Mouse (Mus musculus): ENCODE results near the gene Tgfbi. TPM values are rescaled to one million over a fixed set of nuclear protein-coding genes. Genes with fewer than 3 reads are reported as not detected.

The Tgfbi gene
- polyA plus RNA-seq, 1 experiment from 2014 or later = 183 TPM

DNA sequence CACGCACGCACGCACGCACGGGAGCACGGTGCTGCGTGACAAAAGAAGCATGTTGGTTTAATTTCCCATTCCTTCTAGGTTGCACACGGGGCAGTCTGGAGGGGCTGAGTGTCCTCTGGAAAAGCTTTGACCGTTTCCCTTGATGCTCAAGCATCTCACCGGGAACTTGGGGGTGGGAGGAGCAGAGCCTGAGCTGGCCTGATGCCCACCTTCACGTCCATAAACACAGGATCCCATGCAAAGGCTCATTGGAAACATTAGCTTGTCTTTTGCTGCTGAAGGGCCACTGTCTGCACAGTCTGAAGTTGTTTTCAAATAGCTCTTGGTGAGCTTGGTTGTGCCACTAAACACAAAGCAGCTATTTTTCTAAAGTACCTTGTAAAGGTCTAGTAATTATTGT, 2.6 kb upstream of the Tgfbi start:
- H3K4me2 ChIP-seq (ENCODE audit: low read depth, low read length) = no peak overlapping the region
- no peak for ATAC-seq (ENCODE audit: low read depth)
- peak overlapping the region; percentile 58 for H3K27ac ChIP-seq (ENCODE audit: low read length)
- peaks cover 25% of the 10 kb centered on the region for H3K4me1 ChIP-seq (replicated peaks; ENCODE audit: control insufficient read depth, insufficient read depth, low read length)
- no peak overlapping the region for H3K4me3 ChIP-seq (ENCODE audit: low read length)
- H3K9me3 ChIP-seq (ENCODE audit: control insufficient read depth, low read length) = no peaks in the 10 kb centered on the region
- H3K36me3 ChIP-seq (ENCODE audit: control insufficient read depth, insufficient read depth, low read length) = no peaks in the 10 kb centered on the region
- no peaks in the 10 kb centered on the region for H3K27me3 ChIP-seq (ENCODE audit: control insufficient read depth, insufficient read depth, low read depth, low read length)
- no peak overlapping the region for H3K9ac ChIP-seq (ENCODE audit: low read length)
- WGBS = 53% methylated on average over 11 of the region's 11 CpGs

DNA sequence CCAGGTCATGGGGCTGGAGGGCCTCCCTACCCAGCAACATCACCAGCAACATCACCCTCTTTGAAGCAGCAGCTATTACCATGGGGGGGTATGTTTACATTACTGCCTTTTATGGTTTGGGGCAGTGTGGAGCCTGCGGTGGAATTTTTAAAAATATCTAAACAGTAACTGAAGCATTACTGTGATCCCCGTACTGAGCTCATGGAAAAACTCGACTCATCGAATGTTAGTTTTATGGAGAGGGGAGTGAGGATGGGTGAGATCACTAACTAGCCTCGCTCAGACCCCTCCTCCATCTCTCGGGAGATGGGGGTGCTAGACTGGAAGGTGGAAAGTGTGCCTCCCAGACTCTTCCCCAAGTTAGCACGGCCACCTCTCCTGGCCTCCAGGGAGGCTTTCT, 2.1 kb upstream of the Tgfbi start:
- Histone ChIP-seq H3K27me3 (ENCODE audit: control insufficient read depth, insufficient read depth, low read depth, low read length) (no peaks in the 10 kb centered on the region), H3K4me2 (ENCODE audit: low read depth, low read length) (no peak overlapping the region), H3K9ac (ENCODE audit: low read length) (no peak overlapping the region), H3K9me3 (ENCODE audit: control insufficient read depth, low read length) (no peaks in the 10 kb centered on the region), H3K4me1 (replicated peaks; ENCODE audit: control insufficient read depth, insufficient read depth, low read length) (peaks cover 26% of the 10 kb centered on the region), H3K4me3 (ENCODE audit: low read length) (no peak overlapping the region), H3K27ac (ENCODE audit: low read length) (peak overlapping the region; percentile 58), H3K36me3 (ENCODE audit: control insufficient read depth, insufficient read depth, low read length) (no peaks in the 10 kb centered on the region)
- 8% methylated on average over 7 of the region's 7 CpGs for WGBS
- peak; percentile 52 for ATAC-seq (ENCODE audit: low read depth)

DNA sequence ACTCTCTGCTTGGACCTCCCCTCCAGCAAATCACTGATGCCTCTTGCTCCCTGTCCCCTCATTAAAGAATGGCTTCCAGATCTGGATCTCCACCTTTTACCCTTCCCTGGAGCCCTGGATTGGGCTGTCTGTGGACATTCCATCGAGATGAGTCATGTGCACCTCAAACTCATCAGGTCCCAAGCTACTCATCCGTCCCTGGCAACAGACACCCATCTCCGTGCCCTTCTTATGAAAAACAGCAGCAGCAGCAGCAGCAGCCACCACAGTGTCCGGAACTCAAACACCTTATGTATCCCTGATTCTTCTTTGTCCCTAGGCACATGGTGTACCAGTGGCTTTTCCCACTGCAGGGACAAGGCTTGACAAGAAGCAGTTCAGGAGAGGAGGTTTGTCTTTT, 1.5 kb upstream of the Tgfbi start:
- ATAC-seq (ENCODE audit: low read depth) = no peak
- H3K9me3 ChIP-seq (ENCODE audit: control insufficient read depth, low read length) = no peaks in the 10 kb centered on the region
- H3K4me1 ChIP-seq (replicated peaks; ENCODE audit: control insufficient read depth, insufficient read depth, low read length) = peaks cover 33% of the 10 kb centered on the region
- H3K27ac ChIP-seq (ENCODE audit: low read length) = peak overlapping the region; percentile 56
- no peak overlapping the region for H3K4me3 ChIP-seq (ENCODE audit: low read length)
- WGBS = 64% methylated on average over 4 of the region's 4 CpGs
- no peaks in the 10 kb centered on the region for H3K36me3 ChIP-seq (ENCODE audit: control insufficient read depth, insufficient read depth, low read length)
- H3K9ac ChIP-seq (ENCODE audit: low read length) = no peak overlapping the region
- H3K27me3 ChIP-seq (ENCODE audit: control insufficient read depth, insufficient read depth, low read depth, low read length) = no peaks in the 10 kb centered on the region
- H3K4me2 ChIP-seq (ENCODE audit: low read depth, low read length) = no peak overlapping the region

DNA sequence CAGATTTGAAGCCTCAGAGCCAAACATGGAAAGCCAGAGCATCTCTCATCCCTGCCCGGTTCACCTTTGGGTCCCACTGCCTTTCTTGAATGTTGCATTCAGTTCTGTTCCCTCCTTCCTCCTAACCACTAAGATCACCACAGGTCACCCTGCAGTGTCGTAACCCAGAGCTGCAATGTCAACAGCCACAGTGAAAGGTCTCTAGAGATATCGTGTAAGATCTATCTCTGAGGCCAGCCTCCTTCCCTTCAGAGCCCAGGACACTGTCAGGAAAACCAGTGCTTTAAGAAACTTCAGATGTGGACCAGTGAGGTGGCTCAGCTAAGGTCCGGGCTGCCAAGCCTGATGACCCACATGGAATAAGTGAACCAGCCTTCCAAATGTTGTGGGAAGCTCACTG, 1.8 kb downstream of the Tgfbi start:
- no peaks in the 10 kb centered on the region for H3K36me3 ChIP-seq (ENCODE audit: control insufficient read depth, insufficient read depth, low read length)
- peak overlapping the region; percentile 81 for H3K9ac ChIP-seq (ENCODE audit: low read length)
- H3K4me2 ChIP-seq (ENCODE audit: low read depth, low read length) = peak overlapping the region; percentile 99
- no peaks in the 10 kb centered on the region for H3K9me3 ChIP-seq (ENCODE audit: control insufficient read depth, low read length)
- 52% methylated on average over 4 of the region's 4 CpGs for WGBS
- ATAC-seq (ENCODE audit: low read depth) = no peak
- H3K4me3 ChIP-seq (ENCODE audit: low read length) = peak overlapping the region; percentile 63
- no peak overlapping the region for H3K27ac ChIP-seq (ENCODE audit: low read length)
- H3K27me3 ChIP-seq (ENCODE audit: control insufficient read depth, insufficient read depth, low read depth, low read length) = no peaks in the 10 kb centered on the region
- peaks cover 56% of the 10 kb centered on the region for H3K4me1 ChIP-seq (replicated peaks; ENCODE audit: control insufficient read depth, insufficient read depth, low read length)

DNA sequence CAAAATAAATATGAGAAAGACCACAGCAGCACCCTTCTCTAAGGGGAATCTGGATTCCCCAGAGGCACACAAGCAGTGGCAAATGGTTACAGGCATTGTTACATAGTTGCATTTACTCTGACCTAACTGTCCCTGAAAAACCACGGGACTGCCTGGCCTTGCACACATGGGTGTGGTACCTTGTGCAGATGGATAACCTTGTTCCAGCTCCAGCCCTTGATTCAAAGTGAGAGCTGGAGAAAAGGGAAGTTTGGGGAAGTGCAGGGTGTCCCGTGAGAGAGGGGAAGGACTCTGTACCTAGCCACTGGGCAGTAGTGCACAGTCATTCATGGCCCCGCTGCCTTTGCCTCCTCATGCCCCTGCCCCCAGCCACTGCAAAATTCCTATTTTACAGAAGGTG, 2.4 kb downstream of the Tgfbi start:
- Histone ChIP-seq H3K36me3 (ENCODE audit: control insufficient read depth, insufficient read depth, low read length) (no peaks in the 10 kb centered on the region), H3K9ac (ENCODE audit: low read length) (no peak overlapping the region), H3K27ac (ENCODE audit: low read length) (no peak overlapping the region), H3K4me3 (ENCODE audit: low read length) (peak overlapping the region; percentile 5), H3K9me3 (ENCODE audit: control insufficient read depth, low read length) (no peaks in the 10 kb centered on the region), H3K27me3 (ENCODE audit: control insufficient read depth, insufficient read depth, low read depth, low read length) (no peaks in the 10 kb centered on the region), H3K4me2 (ENCODE audit: low read depth, low read length) (peak overlapping the region; percentile 99), H3K4me1 (replicated peaks; ENCODE audit: control insufficient read depth, insufficient read depth, low read length) (peaks cover 55% of the 10 kb centered on the region)
- 47% methylated on average over 3 of the region's 3 CpGs for WGBS
- ATAC-seq (ENCODE audit: low read depth) = no peak

DNA sequence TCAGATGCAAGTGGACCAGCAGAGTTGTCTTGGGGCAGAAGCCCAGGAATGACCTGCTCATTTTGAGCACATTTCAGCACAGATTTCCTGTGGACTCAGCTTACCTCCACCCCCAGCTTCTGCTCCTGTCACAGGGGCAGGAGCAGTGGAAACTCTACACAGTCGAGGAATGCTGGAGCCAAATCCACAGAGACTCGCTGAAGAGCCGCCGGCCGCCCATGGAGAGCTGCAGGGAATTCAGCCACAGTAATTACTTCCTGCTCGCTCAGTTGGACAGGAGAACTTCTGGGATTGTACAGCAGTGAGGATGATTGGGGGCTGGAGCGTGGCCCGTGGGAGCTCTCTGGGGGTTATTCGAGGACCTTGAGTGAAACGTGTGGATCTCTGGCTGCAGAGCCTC, 3.0 kb downstream of the Tgfbi start:
- Histone ChIP-seq H3K4me2 (ENCODE audit: low read depth, low read length) (peak overlapping the region; percentile 99), H3K4me1 (replicated peaks; ENCODE audit: control insufficient read depth, insufficient read depth, low read length) (peaks cover 49% of the 10 kb centered on the region), H3K27ac (ENCODE audit: low read length) (no peak overlapping the region), H3K36me3 (ENCODE audit: control insufficient read depth, insufficient read depth, low read length) (no peaks in the 10 kb centered on the region), H3K9ac (ENCODE audit: low read length) (peak overlapping the region; percentile 48), H3K4me3 (ENCODE audit: low read length) (no peak overlapping the region), H3K27me3 (ENCODE audit: control insufficient read depth, insufficient read depth, low read depth, low read length) (no peaks in the 10 kb centered on the region), H3K9me3 (ENCODE audit: control insufficient read depth, low read length) (no peaks in the 10 kb centered on the region)
- ATAC-seq (ENCODE audit: low read depth) = no peak
- WGBS = 9% methylated on average over 10 of the region's 10 CpGs

DNA sequence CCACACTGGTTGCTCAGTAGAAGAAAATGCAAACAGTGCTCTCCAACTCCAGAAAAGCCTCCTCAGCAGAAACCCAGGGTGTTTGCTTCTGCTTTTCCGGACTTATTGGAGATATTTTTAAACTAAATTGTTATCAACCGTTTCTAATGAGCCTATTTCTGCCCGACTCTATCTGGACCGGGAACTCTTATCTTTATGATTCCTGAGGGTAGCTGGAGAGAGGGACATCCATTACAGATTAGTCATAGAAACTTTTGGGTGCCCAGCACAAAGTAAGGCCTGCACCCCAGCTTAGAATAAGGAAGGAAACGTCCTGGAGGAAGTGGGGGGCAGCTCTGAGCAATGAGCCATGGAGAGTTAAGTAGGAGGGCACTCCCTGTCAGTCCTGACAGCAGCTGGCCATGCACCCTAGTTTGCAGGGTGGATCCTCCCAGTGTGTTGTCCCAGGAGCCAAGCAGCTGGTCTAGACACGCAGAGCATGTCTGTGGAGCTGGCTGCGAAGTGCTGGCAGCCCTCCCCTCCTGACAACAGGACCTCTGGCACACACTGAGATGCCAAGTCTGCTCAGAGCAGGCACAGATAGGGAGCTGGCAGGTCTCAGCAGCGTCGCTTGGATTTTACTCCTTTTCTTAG, 4.2 kb downstream of the Tgfbi start:
- 0 out of 2 replicates have a peak overlapping the region, but pooled peaks have one; percentile 99 for H3K4me2 ChIP-seq (ENCODE audit: low read depth, low read length)
- WGBS = 22% methylated on average over 9 of the region's 9 CpGs
- ATAC-seq (ENCODE audit: low read depth) = peak; percentile 48

DNA sequence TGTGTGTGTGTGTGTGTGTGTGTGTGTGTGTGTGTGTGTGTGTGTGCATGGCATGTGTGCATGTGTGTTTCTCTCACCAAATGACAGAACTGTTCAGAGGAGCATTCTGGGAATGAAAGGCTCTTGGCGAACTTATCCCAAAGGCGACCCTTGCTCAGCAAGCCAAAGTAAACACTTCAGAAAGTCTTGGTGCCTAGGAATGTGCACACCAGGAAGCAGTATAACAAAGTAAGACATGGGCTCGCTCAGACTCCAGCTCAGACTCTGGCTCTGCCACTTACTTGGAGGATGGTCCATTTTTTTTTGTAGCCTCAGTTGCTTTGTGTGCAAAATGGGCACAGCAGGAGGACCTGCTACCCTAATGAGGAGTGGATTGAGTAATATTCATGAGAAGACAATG, 5.4 kb downstream of the Tgfbi start:
- WGBS = 35% methylated on average over 3 of the region's 3 CpGs
- no peaks in the 10 kb centered on the region for H3K9me3 ChIP-seq (ENCODE audit: control insufficient read depth, low read length)
- H3K4me2 ChIP-seq (ENCODE audit: low read depth, low read length) = no peak overlapping the region
- H3K9ac ChIP-seq (ENCODE audit: low read length) = no peak overlapping the region
- peak; percentile 55; the same call in 1 of the 2 replicates for ATAC-seq (ENCODE audit: low read depth)
- no peak overlapping the region for H3K27ac ChIP-seq (ENCODE audit: low read length)
- no peaks in the 10 kb centered on the region for H3K36me3 ChIP-seq (ENCODE audit: control insufficient read depth, insufficient read depth, low read length)
- peaks cover 39% of the 10 kb centered on the region for H3K4me1 ChIP-seq (replicated peaks; ENCODE audit: control insufficient read depth, insufficient read depth, low read length)
- no peak overlapping the region for H3K4me3 ChIP-seq (ENCODE audit: low read length)
- no peaks in the 10 kb centered on the region for H3K27me3 ChIP-seq (ENCODE audit: control insufficient read depth, insufficient read depth, low read depth, low read length)

More for the DNA sequence above, 4.2 kb downstream of the Tgfbi start:
- Histone ChIP-seq H3K4me3 (ENCODE audit: low read length) (no peak overlapping the region), H3K4me1 (replicated peaks; ENCODE audit: control insufficient read depth, insufficient read depth, low read length) (peaks cover 45% of the 10 kb centered on the region), H3K27ac (ENCODE audit: low read length) (peak overlapping the region; percentile 70), H3K36me3 (ENCODE audit: control insufficient read depth, insufficient read depth, low read length) (no peaks in the 10 kb centered on the region), H3K9me3 (ENCODE audit: control insufficient read depth, low read length) (no peaks in the 10 kb centered on the region), H3K27me3 (ENCODE audit: control insufficient read depth, insufficient read depth, low read depth, low read length) (no peaks in the 10 kb centered on the region), H3K9ac (ENCODE audit: low read length) (peak overlapping the region; percentile 21; the same call in 1 of the 2 replicates)

DNA sequence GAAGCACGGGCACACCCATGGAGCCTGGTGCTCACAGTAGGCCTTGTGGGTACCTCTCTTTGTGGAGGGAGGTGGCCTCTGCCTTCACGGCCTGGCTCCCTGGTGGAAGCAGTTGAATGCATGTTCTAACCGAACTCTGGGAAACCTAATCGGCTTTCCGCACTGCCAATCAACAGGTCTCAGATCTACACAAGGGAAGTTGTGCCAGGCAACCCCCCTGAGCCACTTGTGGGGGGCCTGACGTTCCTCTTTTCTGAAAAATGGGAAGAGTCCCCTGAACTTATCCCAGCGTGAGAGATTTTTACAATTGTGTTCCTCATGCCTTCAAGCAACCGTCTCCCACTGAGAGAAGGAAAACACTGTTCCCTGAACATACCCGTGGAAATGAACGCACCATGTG, 5.9 kb downstream of the Tgfbi start:
- Histone ChIP-seq H3K36me3 (ENCODE audit: control insufficient read depth, insufficient read depth, low read length) (no peaks in the 10 kb centered on the region), H3K27me3 (ENCODE audit: control insufficient read depth, insufficient read depth, low read depth, low read length) (no peaks in the 10 kb centered on the region), H3K4me2 (ENCODE audit: low read depth, low read length) (no peak overlapping the region), H3K9me3 (ENCODE audit: control insufficient read depth, low read length) (no peaks in the 10 kb centered on the region), H3K4me3 (ENCODE audit: low read length) (no peak overlapping the region), H3K4me1 (replicated peaks; ENCODE audit: control insufficient read depth, insufficient read depth, low read length) (peaks cover 35% of the 10 kb centered on the region), H3K9ac (ENCODE audit: low read length) (no peak overlapping the region), H3K27ac (ENCODE audit: low read length) (no peak overlapping the region)
- no peak for ATAC-seq (ENCODE audit: low read depth)
- 79% methylated on average over 10 of the region's 10 CpGs for WGBS

DNA sequence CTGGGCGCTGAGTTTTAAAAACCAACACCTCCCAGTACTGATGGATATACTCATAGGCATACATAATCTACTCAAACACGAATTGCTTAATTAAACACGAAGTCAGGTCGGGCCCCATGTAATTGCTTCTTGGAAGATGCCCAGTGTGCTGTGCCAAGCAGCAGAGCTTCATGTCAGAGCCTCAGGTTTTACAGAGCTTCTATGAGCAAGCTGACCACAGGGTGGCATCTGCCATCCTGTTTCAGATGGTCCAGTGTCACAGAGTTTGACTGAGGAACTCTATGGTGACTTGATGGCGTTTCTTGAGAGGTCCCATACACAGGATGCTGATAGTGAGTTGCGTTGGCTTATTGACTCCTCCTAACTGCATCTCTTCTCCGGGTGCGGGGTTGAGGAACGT, 6.5 kb downstream of the Tgfbi start:
- no peak overlapping the region for H3K4me3 ChIP-seq (ENCODE audit: low read length)
- no peak overlapping the region for H3K4me2 ChIP-seq (ENCODE audit: low read depth, low read length)
- H3K27ac ChIP-seq (ENCODE audit: low read length) = no peak overlapping the region
- ATAC-seq (ENCODE audit: low read depth) = no peak
- no peak overlapping the region for H3K9ac ChIP-seq (ENCODE audit: low read length)
- H3K27me3 ChIP-seq (ENCODE audit: control insufficient read depth, insufficient read depth, low read depth, low read length) = no peaks in the 10 kb centered on the region
- H3K9me3 ChIP-seq (ENCODE audit: control insufficient read depth, low read length) = no peaks in the 10 kb centered on the region
- no peaks in the 10 kb centered on the region for H3K36me3 ChIP-seq (ENCODE audit: control insufficient read depth, insufficient read depth, low read length)
- peaks cover 35% of the 10 kb centered on the region for H3K4me1 ChIP-seq (replicated peaks; ENCODE audit: control insufficient read depth, insufficient read depth, low read length)
- WGBS = 56% methylated on average over 9 of the region's 9 CpGs

Data from lung, embryonic 16.5 days (tissue).